Mouse (Mus musculus) cerebellum, adult 18-20 months (tissue): ENCODE results near the gene Uckl1.

Source experiments
- DNase-seq, 2 experiments: peaks; one replicate each; pipeline ENCODE4 v3.0.0; 2021

Uckl1 gene

GRCm38 (mm10) chr2:181589732-181590105, 5.0 kb upstream of the Uckl1 start:
- DNase-seq, result no peak

- DNase-seq, result peak; percentile 35 to 46
Observed at GRCm38 (mm10) chr2:181589011-181589731, 4.5 kb upstream of the Uckl1 start.

DNA sequence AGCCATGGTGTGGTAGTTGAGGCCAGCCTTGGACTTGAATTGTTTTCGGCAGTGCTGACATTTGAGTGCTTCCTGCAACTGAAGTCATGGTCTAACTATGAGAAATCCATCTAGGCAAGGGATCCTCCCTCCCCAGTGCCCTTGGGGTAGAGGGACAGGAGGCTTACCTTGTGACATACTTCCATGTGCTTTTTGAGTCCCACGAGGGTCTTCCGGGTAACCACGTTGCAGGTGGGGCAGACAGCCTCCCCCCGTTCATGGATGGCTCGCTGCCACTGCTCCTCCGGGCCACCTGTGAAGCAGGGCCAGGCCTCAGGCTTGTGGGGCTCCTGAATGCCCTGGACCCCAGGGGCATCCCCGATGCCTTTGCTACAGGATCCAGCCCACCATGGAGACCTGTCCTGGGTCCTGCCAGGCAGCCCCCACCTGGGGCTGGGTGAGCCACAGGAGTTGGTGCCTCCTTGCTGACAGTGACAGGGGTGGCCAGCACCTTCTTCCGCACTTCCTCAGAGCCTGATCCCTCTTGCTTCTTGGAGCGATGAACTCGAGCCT, 3.6 kb upstream of the Uckl1 start:
- peak in 1 of 2 experiments; percentile 24 for DNase-seq

- DNase-seq, result no peak
Observed at GRCm38 (mm10) chr2:181587796-181588195, 3.1 kb upstream of the Uckl1 start.

- DNase-seq, result no peak
Observed at GRCm38 (mm10) chr2:181586124-181586523, 1.4 kb upstream of the Uckl1 start.

DNA sequence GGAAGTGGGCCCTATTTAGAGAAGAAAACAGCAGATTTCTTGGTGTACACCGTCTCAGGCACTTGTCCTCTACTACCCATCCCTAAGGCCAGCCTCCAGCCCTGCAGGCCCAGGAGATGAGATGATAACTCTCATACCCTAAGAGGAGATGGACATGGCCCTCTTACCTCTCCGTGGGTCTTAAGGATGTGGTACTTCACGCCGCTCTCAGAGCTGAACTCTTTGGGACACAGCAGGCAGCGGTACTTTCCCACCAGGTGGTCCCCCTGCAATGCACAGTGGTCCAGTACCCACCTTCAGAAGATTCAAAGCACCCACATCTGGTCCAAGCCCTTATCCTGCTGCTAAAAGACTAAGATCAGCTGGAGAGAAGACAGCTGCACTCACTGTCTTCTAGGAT, 814 bp upstream of the Uckl1 start:
- DNase-seq, result no peak

- DNase-seq, result no peak
Observed at GRCm38 (mm10) chr2:181583460-181584257, 1.0 kb downstream of the Uckl1 start.

- peak; percentile 4 to 12 for DNase-seq
Observed at GRCm38 (mm10) chr2:181582939-181583338, 1.8 kb downstream of the Uckl1 start.

GRCm38 (mm10) chr2:181582358-181582757, 2.3 kb downstream of the Uckl1 start:
- peak; percentile 13 to 31 for DNase-seq

- peak; percentile 90 for DNase-seq
Observed at GRCm38 (mm10) chr2:181581402-181582120, 3.1 kb downstream of the Uckl1 start.

- peak; percentile 81 to 88 for DNase-seq
Observed at GRCm38 (mm10) chr2:181581016-181581401, 3.7 kb downstream of the Uckl1 start.

GRCm38 (mm10) chr2:181580131-181580772, 4.4 kb downstream of the Uckl1 start:
- DNase-seq, result peak in 1 of 2 experiments; percentile 5

GRCm38 (mm10) chr2:181579681-181580080, 5.0 kb downstream of the Uckl1 start:
- no peak for DNase-seq

- peak in 1 of 2 experiments; percentile 8 for DNase-seq
Observed at GRCm38 (mm10) chr2:181578790-181579618, 5.7 kb downstream of the Uckl1 start.

DNA sequence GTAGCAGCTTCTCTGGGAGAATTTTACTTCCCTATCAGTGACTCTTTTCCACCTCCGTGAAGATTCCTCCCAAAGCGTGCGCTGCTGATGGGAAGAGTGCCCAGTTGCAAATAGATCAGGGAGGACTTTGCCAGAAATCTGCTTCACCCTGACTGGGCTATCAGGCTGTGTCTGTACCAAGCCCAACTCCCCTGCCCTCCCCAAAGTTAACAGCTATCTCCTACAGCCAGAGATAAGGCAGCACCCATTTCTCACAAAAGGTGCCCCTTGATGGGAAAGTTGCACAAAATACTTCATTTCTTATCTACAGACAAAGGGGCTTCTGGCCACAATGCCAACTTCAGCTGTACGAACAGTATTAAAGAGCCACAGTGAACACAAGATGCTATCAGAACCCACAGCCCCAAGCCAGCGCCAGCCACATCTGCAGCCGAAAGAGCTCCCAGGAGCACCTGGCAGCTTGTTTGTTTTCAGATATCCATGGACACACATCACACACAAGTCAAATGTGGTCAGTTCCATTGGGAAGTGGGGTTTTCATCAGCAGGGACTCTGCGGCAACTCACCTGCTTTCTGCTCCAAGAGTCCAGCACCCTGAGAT, 6.6 kb downstream of the Uckl1 start:
- DNase-seq, result peak; percentile 65 to 79

DNA sequence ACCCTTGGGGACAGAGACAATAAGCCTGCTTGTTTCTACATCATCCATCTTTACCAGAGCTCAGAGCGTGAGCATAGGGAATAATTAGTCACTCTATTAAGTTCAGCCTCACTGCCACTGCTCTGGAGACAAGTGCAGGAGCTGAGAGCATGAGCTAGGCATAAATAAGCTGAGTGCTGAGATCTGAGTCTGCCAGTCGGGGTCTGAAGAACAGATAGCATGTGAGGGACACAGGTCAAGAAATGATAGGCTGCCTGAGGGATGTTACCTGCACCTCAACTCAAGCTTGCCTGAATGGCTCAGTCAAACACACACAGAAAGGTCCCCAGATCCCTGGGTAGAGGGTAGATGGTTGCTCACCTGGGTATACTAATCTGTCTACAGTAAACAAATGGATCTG, 7.6 kb downstream of the Uckl1 start:
- peak; percentile 9 to 21 for DNase-seq

GRCm38 (mm10) chr2:181576613-181577012, 8.1 kb downstream of the Uckl1 start:
- DNase-seq, result peak in 1 of 2 experiments; percentile 12

DNA sequence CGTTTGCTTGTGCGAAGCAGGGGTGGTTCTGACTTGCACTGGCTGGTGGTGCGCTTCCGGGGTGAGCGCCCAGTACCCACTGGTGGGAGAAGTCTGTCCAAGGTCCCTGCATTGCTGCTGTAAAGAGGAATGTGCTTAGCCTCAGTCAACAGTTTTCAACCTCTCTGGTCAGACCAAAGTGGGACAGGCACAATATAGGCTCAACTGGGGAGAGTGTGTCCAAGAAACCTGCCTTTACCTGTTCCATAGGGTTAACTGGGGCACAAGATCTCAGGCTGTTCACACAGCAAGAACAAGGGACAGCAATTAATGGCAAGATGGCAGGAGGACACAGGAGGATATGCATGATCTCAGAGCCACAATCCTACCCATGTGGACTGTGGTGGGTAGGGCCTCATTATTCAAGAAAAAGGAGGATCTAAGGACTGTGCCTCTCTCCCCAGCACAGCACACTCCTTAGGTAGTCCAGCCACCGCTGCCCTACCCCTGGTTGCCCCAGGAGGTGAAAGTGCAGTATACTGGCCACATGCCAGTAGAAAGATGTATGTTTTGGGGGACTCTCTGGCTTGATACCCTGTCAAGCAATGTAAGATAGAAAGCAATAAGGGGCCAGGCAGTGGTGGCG, 9.7 kb downstream of the Uckl1 start:
- DNase-seq, result peak in 1 of 2 experiments; percentile 19

GRCm38 (mm10) chr2:181573961-181574360, 10.7 kb downstream of the Uckl1 start:
- DNase-seq, result peak in 1 of 2 experiments; percentile 15
